Mouse (Mus musculus): ENCODE results near the gene Olfr456. TPM values are rescaled to one million over a fixed set of nuclear protein-coding genes. Genes with fewer than 3 reads are reported as not detected.

Olfr456 gene
- polyA plus RNA-seq, 1 experiment from 2014 or later, result not detected

DNA sequence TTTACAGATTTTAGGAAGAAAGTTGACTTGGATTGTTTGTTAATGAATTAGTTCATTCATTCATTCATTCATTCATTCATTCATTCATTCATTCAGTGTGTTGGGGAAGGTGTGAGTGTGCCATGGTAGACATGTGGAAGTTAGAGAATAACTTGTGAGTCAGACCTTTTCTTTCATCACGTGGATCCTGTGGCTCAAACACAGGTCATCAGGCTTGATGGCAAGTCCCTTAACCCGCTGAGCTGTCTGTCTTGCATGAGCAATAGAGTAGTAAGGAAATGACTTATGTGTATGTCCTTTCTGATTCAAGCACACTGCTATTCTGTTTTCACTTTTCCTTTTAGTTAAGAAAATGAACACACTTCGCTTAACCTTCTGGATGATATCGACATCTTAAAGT lies 16.5 kb downstream of the Olfr456 start:
- H3K36me3 ChIP-seq (ENCODE audit: control insufficient read depth, insufficient read depth, low read length), result no peaks in the 10 kb centered on the region
- no peaks in the 10 kb centered on the region for H3K9me3 ChIP-seq (ENCODE audit: control insufficient read depth, low read length)

DNA sequence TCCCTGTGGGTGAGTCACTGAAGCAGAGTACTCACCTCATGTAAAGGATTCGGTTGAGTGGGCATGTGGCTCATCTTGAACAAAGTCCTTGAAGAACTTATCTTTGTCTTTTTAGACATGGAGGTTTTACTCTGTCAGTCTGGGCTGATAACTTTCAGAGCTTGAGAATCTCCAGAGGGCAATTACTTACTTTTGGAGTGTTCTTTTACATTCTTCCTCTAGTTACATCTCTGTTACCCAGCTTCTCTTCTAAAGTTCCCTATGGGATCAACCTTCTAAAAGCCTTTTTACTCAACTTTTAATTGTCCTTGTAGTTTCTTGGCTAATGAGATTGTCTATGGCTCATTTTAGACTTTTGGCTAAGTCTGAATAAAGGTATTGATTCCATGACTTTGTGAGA lies 21.9 kb downstream of the Olfr456 start, which contains the start of gene Olfr458:
Olfr458 (minus strand) TSS at position 101 of the 400 bp plus-strand sequence.
- H3K9me3 ChIP-seq (ENCODE audit: control insufficient read depth, low read length), result no peaks in the 10 kb centered on the region
- no peak within 1 kb of the TSS for H3K4me2 ChIP-seq (ENCODE audit: low read length)
- H3K9ac ChIP-seq (ENCODE audit: low read length), result no peak within 1 kb of the TSS
- H3K27me3 ChIP-seq (ENCODE audit: control insufficient read depth, insufficient read depth, low read length), result no peaks in the 10 kb centered on the region
- 44% methylated on average over 1 of the region's 1 CpGs for WGBS
- no peak within 1 kb of the TSS for H3K27ac ChIP-seq (replicated peaks in 1 of 2; ENCODE audit: control insufficient read depth in 1 of 2, insufficient read depth in 1 of 2, low read depth in 2 of 2, low read length in 2 of 2)
- H3K4me1 ChIP-seq (ENCODE audit: control insufficient read depth in 2 of 2, insufficient read depth in 2 of 2, low read length in 2 of 2), result no peaks in the 10 kb centered on the region
- ATAC-seq (ENCODE audit: insufficient number of reproducible peaks, insufficient read depth, low FRiP score, low read depth), result no peak
- H3K36me3 ChIP-seq (ENCODE audit: control insufficient read depth, insufficient read depth, low read length), result no peaks in the 10 kb centered on the region
- no peak within 1 kb of the TSS for H3K4me3 ChIP-seq (ENCODE audit: control insufficient read depth in 1 of 2, insufficient read depth in 1 of 2, low read depth in 1 of 2, low read length in 2 of 2)

More for the DNA sequence above, 16.5 kb downstream of the Olfr456 start:
- no peaks in the 10 kb centered on the region for H3K27me3 ChIP-seq (ENCODE audit: control insufficient read depth, insufficient read depth, low read length)
- no peak overlapping the region for H3K4me2 ChIP-seq (ENCODE audit: low read length)
- no peaks in the 10 kb centered on the region for H3K4me1 ChIP-seq (ENCODE audit: control insufficient read depth in 2 of 2, insufficient read depth in 2 of 2, low read length in 2 of 2)
- WGBS, result 83% methylated on average over 4 of the region's 4 CpGs
- no peak for ATAC-seq (ENCODE audit: insufficient number of reproducible peaks, insufficient read depth, low FRiP score, low read depth)
- H3K9ac ChIP-seq (ENCODE audit: low read length), result no peak overlapping the region
- H3K27ac ChIP-seq (replicated peaks in 1 of 2; ENCODE audit: control insufficient read depth in 1 of 2, insufficient read depth in 1 of 2, low read depth in 2 of 2, low read length in 2 of 2), result no peak overlapping the region
- no peak overlapping the region for H3K4me3 ChIP-seq (ENCODE audit: control insufficient read depth in 1 of 2, insufficient read depth in 1 of 2, low read depth in 1 of 2, low read length in 2 of 2)

DNA sequence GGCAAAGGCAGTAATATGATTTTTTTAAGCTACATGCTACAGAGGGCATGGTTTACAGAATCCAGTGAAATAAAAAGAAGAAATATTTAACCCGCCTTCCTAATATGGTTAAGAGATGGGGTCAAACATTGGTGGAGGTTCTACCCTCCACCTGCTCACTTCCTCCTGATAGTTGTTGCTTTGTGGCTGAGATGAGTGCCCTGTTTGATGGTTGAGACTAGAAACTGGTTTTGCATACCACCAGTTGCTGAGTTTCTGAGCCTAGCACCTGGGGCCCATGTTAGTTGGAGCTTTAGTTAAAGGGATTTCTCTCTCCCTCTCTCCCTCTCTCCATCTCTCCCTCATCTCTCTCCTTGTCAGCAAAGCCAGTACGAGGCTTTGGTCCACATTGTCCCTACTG lies 39.6 kb downstream of the Olfr456 start:
- no peaks in the 10 kb centered on the region for H3K36me3 ChIP-seq (ENCODE audit: control insufficient read depth, insufficient read depth, low read length)
- 73% methylated on average over 2 of the region's 2 CpGs for WGBS
- ATAC-seq (ENCODE audit: insufficient number of reproducible peaks, insufficient read depth, low FRiP score, low read depth), result no peak
- no peak overlapping the region for H3K27ac ChIP-seq (replicated peaks in 1 of 2; ENCODE audit: control insufficient read depth in 1 of 2, insufficient read depth in 1 of 2, low read depth in 2 of 2, low read length in 2 of 2)
- H3K4me3 ChIP-seq (ENCODE audit: control insufficient read depth in 1 of 2, insufficient read depth in 1 of 2, low read depth in 1 of 2, low read length in 2 of 2), result no peak overlapping the region
- no peak overlapping the region for H3K4me2 ChIP-seq (ENCODE audit: low read length)
- no peak overlapping the region for H3K9ac ChIP-seq (ENCODE audit: low read length)
- no peaks in the 10 kb centered on the region for H3K27me3 ChIP-seq (ENCODE audit: control insufficient read depth, insufficient read depth, low read length)
- no peaks in the 10 kb centered on the region for H3K9me3 ChIP-seq (ENCODE audit: control insufficient read depth, low read length)
- H3K4me1 ChIP-seq (ENCODE audit: control insufficient read depth in 2 of 2, insufficient read depth in 2 of 2, low read length in 2 of 2), result no peaks in the 10 kb centered on the region

DNA sequence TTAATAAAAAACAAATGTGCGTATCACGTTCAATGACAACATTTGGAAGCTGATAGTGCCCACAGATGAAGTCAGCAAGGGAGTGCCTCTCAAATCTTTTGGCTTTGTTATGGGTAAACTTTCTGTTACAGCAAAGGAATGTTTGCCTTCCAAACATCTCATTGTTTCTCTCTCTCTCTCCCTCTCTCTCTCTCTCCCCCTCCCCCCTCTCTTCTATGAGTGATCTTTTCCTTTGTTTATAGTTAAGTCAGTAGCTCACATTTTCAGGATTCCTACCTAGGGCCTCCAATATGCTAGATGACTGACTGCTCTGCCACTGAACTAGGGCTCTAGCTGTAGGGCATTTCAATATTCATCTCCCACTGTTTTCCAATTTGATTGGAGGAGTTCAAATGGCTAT lies 42.5 kb downstream of the Olfr456 start:
- Histone ChIP-seq H3K27ac (replicated peaks in 1 of 2; ENCODE audit: control insufficient read depth in 1 of 2, insufficient read depth in 1 of 2, low read depth in 2 of 2, low read length in 2 of 2) (no peak overlapping the region), H3K9me3 (ENCODE audit: control insufficient read depth, low read length) (no peaks in the 10 kb centered on the region), H3K36me3 (ENCODE audit: control insufficient read depth, insufficient read depth, low read length) (no peaks in the 10 kb centered on the region), H3K9ac (ENCODE audit: low read length) (no peak overlapping the region), H3K4me3 (ENCODE audit: control insufficient read depth in 1 of 2, insufficient read depth in 1 of 2, low read depth in 1 of 2, low read length in 2 of 2) (no peak overlapping the region), H3K4me1 (ENCODE audit: control insufficient read depth in 2 of 2, insufficient read depth in 2 of 2, low read length in 2 of 2) (0 out of 4 replicates have a peak, but pooled peaks cover 0 to 2% of the 10 kb centered on the region in 2 experiments), H3K27me3 (ENCODE audit: control insufficient read depth, insufficient read depth, low read length) (no peaks in the 10 kb centered on the region), H3K4me2 (ENCODE audit: low read length) (no peak overlapping the region)
- ATAC-seq (ENCODE audit: insufficient number of reproducible peaks, insufficient read depth, low FRiP score, low read depth), result no peak
- 67% methylated on average over 2 of the region's 2 CpGs for WGBS

DNA sequence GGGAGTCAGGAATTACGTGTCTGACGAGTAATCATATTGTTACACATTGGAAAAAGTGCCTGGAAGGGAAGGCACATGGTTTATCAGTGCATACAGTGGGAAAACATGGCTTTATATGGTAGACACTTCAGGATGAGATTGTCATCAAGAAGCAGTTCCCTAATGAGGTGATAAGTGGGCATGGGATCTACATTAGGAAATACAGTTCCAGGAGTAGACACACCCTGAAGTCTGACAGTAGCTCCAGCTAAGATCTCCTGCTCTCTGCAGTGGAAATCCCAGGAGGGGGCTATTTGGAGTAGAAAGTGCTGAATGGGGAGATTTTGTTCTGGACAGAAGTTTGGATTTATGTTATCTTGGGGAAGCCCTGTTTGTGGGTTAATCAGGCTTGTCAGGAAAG lies 45.6 kb downstream of the Olfr456 start:
- Histone ChIP-seq H3K4me3 (ENCODE audit: control insufficient read depth in 1 of 2, insufficient read depth in 1 of 2, low read depth in 1 of 2, low read length in 2 of 2) (no peak overlapping the region), H3K27me3 (ENCODE audit: control insufficient read depth, insufficient read depth, low read length) (no peaks in the 10 kb centered on the region), H3K36me3 (ENCODE audit: control insufficient read depth, insufficient read depth, low read length) (no peaks in the 10 kb centered on the region), H3K4me2 (ENCODE audit: low read length) (no peak overlapping the region), H3K27ac (replicated peaks in 1 of 2; ENCODE audit: control insufficient read depth in 1 of 2, insufficient read depth in 1 of 2, low read depth in 2 of 2, low read length in 2 of 2) (no peak overlapping the region), H3K9me3 (ENCODE audit: control insufficient read depth, low read length) (no peaks in the 10 kb centered on the region), H3K9ac (ENCODE audit: low read length) (no peak overlapping the region), H3K4me1 (ENCODE audit: control insufficient read depth in 2 of 2, insufficient read depth in 2 of 2, low read length in 2 of 2) (0 out of 4 replicates have a peak, but pooled peaks cover 0 to 2% of the 10 kb centered on the region in 2 experiments)
- 48% methylated on average over 2 of the region's 2 CpGs for WGBS
- ATAC-seq (ENCODE audit: insufficient number of reproducible peaks, insufficient read depth, low FRiP score, low read depth), result no peak

Other genes with a start within 250 kb of the Olfr456 start
- 12.5 and 14.5 TPM in 2 replicates for gene Gstk1, start 241.3 kb downstream of the Olfr456 start, polyA plus RNA-seq (2014; fragmentation: Nextera tagmentation; extraction: Ambion mirVana)
- 0.23 TPM in 1 of 2 replicates, not detected in the other for gene Tmem139, start 225.2 kb downstream of the Olfr456 start, polyA plus RNA-seq (2014; fragmentation: Nextera tagmentation; extraction: Ambion mirVana)
- gene Casp2, start 222.2 kb downstream of the Olfr456 start, polyA plus RNA-seq (2014; fragmentation: Nextera tagmentation; extraction: Ambion mirVana), result 30.5 and 30.8 TPM in 2 replicates
- gene Clcn1, start 200.5 kb downstream of the Olfr456 start, polyA plus RNA-seq (2014; fragmentation: Nextera tagmentation; extraction: Ambion mirVana), result 0.40 and 0.86 TPM in 2 replicates
- 0.14 and 0.20 TPM in 2 replicates for gene Fam131b, start 162.6 kb downstream of the Olfr456 start, polyA plus RNA-seq (2014; fragmentation: Nextera tagmentation; extraction: Ambion mirVana)
- gene Zyx, start 137.6 kb downstream of the Olfr456 start, polyA plus RNA-seq (2014; fragmentation: Nextera tagmentation; extraction: Ambion mirVana), result 167 and 173 TPM in 2 replicates
- gene Epha1, start 113.9 kb downstream of the Olfr456 start, polyA plus RNA-seq (2014; fragmentation: Nextera tagmentation; extraction: Ambion mirVana), result 0.96 and 1.1 TPM in 2 replicates
- not detected in 2 replicates for gene Tas2r143, start 87.0 kb downstream of the Olfr456 start, polyA plus RNA-seq (2014; fragmentation: Nextera tagmentation; extraction: Ambion mirVana)
- not detected in 2 replicates for gene Tas2r135, start 81.8 kb downstream of the Olfr456 start, polyA plus RNA-seq (2014; fragmentation: Nextera tagmentation; extraction: Ambion mirVana)
- not detected in 2 replicates for gene Tas2r126, start 52.7 kb downstream of the Olfr456 start, polyA plus RNA-seq (2014; fragmentation: Nextera tagmentation; extraction: Ambion mirVana)
- gene Olfr458, start 22.0 kb downstream of the Olfr456 start, polyA plus RNA-seq (2014; fragmentation: Nextera tagmentation; extraction: Ambion mirVana), result not detected in 2 replicates
- gene Olfr457, start 10.9 kb downstream of the Olfr456 start, polyA plus RNA-seq (2014; fragmentation: Nextera tagmentation; extraction: Ambion mirVana), result 0.07 TPM in 1 of 2 replicates, not detected in the other
- gene Olfr455, start 60.4 kb upstream of the Olfr456 start, polyA plus RNA-seq (2014; fragmentation: Nextera tagmentation; extraction: Ambion mirVana), result not detected in 2 replicates
- 0.08 TPM in 1 of 2 replicates, not detected in the other for gene Tcaf3, start 110.5 kb upstream of the Olfr456 start, polyA plus RNA-seq (2014; fragmentation: Nextera tagmentation; extraction: Ambion mirVana)
- gene Tcaf2, start 158.0 kb upstream of the Olfr456 start, polyA plus RNA-seq (2014; fragmentation: Nextera tagmentation; extraction: Ambion mirVana), result 1.4 and 1.6 TPM in 2 replicates
- gene Tcaf1, start 222.9 kb upstream of the Olfr456 start, polyA plus RNA-seq (2014; fragmentation: Nextera tagmentation; extraction: Ambion mirVana), result 50.9 and 52.2 TPM in 2 replicates

Data from heart, embryonic 14.5 days (tissue).